Mouse (Mus musculus): ENCODE data around the gene Gm11444.
A peak's percentile ranks its signal among the peaks of the same experiment; 100 is the strongest.

The Gm11444 gene

DNA sequence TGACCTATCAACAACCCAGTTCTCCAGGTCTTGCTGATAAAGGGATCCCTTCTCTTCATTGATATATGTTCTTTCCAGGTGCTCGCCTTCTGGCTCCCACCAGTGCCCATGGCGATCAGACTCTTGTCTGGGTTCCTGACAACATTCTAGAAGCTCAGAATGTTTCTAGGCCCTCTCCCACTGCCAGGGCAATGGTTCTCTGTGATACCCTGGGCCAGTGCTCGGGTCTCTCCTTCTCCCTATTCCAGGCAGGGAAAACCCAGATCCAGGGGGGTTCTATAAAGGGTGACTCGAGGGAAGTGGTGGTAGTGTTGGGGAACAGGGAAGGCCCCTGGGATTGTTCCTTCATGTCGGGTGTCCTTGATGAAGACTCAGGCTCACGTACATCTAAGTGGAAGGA lies at the start of gene Gm11444:
Gm11444 (minus strand) TSS at position 101 of the 400 bp plus-strand sequence.
- DNase-seq (ENCODE audit: inconsistent age in 2 of 2, low spot score in 1 of 2) = no peak

DNA sequence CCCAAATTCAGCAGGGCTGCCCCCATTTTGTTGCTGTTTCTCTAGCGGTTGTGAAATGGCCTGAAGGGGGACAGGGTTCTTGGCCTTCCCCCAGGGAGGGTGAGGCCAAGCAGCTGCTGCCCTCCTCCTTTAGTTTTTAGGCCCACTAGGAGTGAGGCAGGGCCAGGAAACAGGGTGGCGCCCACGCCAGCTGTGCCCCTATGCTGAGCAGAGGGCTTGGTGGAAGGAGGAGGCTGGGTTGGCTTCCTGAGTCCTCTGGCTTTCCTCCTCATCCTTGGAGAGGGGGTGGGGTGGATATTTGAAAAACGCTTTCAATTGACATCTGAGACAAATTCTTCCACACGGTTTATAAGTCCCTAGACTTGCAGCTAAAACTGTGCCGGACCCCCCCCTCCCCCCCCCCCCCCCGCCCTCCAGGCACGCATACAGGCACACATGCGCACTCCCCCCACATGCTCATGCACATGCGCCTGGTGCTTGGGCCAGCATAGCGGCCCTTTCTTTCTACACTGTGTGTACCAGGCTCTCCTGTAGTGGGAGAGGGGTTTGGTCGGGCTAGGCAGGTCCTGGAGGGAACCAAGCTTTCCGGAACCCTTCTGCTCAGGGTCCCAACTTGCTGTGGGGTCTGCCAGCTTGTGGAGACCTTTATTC lies 46.3 kb upstream of the Gm11444 start:
- no peak for DNase-seq (ENCODE audit: inconsistent age in 2 of 2, low spot score in 1 of 2)

DNA sequence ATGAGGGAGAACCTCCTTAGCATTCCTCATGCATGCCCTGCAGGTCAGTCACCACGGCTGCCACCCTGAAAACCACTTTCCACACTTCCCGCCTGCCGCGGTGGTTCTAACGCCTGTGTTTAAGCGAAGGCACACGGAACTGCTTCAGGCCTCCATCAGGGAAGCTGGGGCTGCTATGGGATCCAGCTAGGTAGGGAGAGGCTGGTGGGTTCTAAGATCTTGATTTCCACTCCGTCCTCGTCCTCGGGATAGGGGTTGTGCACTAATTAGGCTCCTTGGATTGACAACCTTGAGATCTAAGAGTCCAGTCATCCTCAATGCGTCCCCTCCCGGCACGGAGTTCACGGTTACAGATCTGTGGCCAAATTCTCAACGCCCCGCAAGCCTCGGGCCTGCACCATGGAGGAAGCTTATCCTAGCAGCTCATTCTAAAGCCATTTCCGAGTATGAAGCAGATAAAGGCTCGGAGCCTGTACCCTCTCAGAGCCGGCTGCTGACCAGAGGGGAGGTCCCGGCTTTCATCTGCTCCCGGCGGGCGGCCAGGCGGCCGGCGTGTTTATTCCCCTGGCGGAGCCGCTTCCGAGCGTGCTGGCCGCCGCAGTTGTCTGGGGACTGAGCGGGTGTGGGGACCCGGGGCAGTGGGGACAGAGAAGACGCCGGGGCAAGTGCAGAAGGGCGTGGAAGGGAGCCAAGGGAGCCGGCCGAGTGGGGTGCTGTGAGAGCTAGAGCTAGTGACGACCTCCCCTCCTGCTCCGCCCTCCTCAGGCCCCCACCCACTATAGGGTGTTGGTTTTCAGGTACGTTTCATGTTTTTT lies 44.8 kb upstream of the Gm11444 start:
- DNase-seq (ENCODE audit: inconsistent age in 2 of 2, low spot score in 1 of 2) = peak in 1 of 2 experiments; percentile 51

DNA sequence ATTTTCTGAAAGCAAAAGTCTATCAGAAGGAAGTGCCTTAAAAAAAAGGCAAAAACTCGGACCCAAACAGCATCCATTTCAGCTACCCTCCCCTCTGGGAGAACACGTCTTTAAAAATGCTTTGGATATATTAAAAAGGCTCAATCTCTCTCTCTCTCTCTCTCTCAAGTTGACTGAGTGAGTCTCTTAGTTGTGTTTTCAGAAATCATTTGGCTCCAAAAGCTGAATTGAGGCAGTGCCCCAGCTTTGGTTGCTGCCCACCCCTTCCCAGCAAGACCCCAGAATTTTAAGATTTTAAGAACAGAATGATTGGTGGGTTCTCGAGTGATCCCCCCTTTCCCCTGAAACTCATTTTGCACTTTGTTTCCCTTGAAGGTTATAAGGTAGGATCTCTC lies 44.0 kb upstream of the Gm11444 start:
- no peak for DNase-seq (ENCODE audit: inconsistent age in 2 of 2, low spot score in 1 of 2)

DNA sequence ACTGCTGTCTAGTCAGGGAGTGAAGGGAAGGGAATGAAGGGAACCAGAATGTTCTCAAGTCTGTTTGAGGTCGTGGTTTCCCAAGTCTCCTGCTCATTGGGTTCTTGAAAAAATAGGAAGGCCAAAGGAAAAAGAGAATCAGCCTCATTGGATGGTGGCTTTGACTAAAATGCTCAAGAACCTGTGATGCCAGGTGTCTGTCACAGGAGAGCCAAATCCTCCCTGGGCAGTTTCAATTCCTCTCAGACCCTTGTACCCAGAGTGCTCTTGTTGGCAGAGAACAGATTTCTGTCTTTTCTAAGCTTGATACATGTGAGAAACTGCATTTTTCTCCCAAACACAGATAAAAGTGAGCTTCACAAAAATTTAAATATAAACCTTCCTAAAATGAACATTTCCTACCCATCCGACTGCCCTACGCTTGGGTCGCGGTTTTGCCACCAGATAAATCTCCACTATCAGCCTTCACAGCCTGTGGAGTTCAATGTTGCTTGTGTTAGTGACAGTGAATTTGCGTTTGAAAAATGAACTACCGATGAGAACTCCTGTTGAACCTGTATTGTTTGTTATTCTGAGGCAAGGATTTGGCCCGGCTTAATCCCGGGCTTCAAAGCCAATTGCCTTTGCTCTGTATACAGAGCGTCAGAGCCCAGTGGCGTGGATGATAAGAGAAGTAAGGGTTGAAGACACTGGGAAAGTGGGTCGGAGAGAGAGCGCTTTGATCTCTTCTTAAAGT lies 43.4 kb upstream of the Gm11444 start:
- no peak for DNase-seq (ENCODE audit: inconsistent age in 2 of 2, low spot score in 1 of 2)

DNA sequence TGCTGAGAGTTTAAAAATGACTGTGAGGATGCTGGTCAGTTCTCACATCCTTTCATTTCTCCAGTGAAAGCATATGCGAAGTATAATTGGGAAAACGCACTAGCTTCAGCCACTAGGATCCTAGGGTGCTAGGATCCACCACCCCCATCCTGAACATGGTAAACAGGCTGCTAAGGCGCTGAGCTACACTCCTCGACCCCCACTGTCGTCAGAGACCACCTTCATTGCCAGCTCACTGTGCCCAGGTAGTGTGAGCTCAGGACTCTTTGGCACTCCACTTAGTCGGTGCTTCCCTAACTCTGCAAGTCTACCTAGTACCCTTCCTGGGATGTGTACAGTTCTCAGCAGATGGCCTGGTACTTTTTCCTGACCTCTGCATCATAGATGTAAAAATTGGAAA lies 42.6 kb upstream of the Gm11444 start:
- no peak for DNase-seq (ENCODE audit: inconsistent age in 2 of 2, low spot score in 1 of 2)

DNA sequence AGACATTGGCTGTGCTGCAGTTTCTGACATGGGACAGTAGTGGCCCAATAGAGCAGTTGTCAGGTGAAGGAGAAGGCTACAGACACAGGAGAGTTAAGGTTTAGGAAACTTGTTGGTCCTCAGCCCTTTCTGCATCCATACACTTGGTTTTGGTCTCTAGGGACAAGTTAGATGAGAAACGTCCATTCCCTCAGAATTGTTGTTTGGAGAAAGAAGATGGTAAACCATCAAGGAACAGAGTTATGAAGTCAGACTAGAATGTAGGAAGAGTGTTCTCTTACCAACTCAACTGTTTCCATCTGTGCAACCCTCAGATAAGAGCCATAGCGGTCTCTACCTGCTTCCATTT lies 41.5 kb upstream of the Gm11444 start:
- no peak for DNase-seq (ENCODE audit: inconsistent age in 2 of 2, low spot score in 1 of 2)

DNA sequence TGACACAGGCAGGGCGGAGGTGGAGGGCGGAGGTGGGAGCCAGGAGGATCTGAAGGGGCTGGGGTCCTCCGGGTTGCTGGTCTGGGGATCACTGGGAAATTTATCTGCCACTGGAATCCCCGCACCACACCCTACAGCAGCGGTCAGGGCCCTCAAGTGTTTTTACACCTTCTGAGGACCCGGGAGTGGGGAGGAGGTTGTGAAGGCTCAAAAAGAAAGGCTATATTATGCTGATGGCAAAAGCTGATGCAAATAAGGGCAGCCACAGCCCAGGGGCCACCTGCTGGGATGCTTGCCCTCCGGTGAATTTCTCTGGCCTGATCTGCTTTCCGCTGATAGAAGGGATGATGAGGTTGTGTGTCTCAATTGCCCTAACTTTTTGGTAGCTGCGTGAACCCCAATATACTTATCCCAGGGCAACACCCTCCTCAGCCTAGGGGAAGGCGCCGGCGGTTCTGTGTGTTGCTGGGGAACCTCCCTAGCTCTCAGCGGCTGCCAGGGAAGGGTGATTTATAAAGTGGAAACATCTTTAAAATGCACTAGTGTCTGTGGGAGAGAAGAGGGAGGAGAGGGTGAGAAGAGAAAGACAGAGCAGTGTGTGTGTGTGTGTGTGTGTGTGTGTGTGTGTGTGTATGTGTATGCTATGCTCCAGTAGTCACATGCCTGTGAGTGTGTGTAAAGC lies 41.0 kb upstream of the Gm11444 start:
- no peak for DNase-seq (ENCODE audit: inconsistent age in 2 of 2, low spot score in 1 of 2)

DNA sequence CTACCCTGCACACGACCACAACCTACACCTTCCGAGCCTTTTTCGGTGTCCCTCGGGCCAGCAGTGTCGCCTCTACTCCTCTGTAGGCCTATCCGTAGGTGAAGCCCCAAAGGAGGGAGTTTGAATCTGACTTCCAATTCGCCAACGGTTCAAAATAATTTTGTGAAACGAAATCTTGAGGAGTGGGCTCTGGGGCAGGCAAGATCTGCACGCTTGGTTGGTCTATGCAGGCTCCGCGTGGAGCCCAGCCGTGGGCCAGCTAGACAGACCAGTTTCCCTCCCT lies 40.4 kb upstream of the Gm11444 start:
- no peak for DNase-seq (ENCODE audit: inconsistent age in 2 of 2, low spot score in 1 of 2)

DNA sequence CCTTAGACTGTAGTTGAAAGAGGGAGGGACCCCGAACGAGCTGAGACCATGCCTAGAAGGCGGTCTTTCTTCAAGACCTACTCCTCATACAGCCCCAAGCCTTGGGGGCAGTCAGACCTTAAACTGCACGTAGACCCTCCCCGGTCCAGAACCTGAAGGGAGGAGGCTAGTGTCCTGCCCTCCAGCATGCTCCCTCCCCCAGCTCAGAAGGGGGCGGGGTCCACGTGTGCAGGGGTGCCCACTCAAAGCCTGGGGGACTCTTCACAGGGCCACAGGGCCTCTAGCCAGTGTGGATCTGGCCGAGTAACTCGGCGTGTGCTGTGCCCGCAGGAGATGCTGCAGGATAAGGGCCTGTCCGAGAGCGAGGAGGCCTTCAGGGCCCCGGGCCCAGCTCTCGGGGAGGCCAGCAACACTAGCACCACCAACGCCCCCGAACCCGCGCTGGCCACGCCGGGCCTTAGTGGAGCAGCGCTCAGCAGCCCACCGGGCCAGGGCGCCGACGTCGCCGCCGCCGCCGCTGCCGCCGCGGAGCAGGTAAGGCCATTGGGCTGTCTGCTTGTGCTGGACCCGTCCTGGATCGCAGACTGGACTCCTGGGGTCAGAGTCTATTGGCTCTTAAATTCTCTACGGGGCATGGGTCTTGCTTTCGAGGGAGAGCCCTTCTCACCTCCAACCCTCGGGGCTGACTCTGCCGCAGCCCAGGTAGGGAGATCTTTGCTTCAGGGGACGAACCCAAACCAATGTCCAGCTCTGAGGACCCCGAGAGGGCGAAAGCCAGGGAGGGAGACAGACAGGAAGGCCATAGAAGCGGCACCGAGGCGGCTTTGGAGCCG lies 39.8 kb upstream of the Gm11444 start:
- no peak for DNase-seq (ENCODE audit: inconsistent age in 2 of 2, low spot score in 1 of 2)

DNA sequence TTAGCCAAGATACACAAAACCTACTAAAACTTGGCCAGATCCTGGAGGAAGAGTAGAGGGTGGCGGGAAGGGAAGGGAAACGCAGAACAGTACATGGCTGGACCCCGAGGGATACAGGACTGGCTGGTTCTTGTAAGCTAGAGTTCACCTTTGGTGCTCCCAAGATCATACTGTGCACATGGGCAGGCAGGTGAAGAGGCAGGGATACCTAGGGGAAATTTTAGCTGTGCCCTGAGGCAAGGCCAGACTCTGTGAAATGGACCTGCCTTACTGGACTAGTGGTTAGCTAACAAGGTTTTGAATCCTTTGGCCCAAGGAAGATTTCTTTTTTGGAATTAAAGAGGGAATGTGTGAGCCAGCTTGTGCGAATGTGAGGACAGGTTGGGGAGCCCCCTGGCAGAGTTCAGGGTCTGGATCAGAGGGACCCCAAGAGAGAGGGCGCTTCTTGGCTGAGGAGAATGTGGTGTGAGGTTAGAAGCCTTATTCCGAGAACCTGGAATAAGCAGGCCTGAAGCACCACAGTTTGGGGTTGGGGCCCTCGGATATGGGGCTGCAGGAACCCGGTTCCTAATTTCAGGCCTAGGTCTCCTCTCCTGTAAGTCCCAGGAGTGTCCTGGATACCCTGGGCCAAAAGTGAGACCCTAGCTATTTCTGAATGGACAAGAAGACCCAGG lies 39.1 kb upstream of the Gm11444 start:
- DNase-seq (ENCODE audit: inconsistent age in 2 of 2, low spot score in 1 of 2) = no peak

DNA sequence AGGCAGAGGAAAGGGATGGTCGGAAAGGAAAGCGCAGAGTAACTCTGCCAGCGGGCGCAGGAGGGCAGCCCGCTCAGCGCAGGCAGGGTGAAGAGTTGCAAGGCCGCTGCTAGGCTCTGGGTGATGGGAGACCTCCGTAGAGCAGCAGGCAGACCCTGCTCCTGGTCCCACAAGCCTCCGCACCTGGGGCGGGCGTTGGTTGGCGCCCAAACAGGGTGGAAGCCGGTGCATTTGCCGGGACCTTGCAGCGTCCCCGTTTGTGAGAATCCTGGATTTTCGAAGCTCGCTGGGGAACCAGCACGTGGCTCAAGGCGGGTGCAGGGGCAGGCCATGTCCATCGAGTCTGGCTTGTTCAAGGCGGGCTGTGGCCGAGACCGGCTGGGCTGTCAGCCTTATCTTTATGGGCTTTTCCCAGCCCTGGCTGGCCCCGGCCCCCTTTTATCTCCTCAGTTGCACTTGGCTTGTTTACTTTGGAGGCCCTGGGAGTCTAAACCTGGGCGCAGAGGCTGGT lies 38.4 kb upstream of the Gm11444 start:
- DNase-seq (ENCODE audit: inconsistent age in 2 of 2, low spot score in 1 of 2) = no peak

DNA sequence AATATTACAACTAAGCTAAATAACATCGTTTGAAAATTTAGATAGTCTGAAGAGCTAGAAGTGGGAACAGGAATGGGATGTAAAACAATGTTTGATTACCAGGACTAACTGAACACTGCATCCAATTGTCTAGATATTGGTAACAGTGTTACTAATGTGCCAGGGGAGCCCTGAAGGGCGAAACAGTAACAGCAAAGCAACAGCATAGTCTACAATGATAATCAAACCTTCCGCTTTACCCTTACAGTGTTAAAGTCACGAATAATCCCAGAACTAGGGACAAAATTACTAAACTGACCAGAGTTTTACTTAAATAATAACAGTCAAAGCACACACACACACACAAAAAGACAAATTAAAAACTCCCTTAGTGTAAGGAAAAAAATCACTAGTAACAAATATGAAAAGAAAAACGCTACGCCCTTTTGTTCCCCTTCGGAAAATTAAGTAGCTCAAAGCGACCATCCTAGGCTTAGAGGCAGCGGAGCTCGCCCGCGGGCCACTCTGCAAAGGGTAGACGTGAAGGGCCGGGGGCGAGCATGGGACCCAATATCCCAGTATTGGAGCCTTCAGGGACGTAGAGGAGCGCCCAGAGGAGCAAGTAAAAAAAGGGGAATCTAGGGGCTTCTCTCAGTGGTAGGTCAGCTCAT lies 37.8 kb upstream of the Gm11444 start:
- DNase-seq (ENCODE audit: inconsistent age in 2 of 2, low spot score in 1 of 2) = no peak

DNA sequence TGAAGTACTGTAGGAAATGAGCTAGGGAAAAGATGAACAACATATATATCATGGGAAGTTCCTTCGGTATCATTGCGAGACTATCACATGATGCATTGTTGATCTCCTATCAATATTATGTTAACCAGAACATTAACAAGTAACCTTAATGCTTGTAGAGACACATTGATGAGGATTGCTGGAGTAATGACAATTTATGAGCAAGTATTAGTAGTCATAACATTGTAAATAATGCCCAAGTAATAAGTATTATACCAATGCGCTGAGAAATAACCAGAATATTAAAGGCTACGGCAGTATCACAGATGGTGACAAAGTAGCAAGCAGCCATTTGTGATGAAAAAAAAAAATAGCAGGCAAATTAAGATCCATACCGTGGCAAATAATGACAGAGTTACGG lies 37.1 kb upstream of the Gm11444 start:
- DNase-seq (ENCODE audit: inconsistent age in 2 of 2, low spot score in 1 of 2) = no peak

DNA sequence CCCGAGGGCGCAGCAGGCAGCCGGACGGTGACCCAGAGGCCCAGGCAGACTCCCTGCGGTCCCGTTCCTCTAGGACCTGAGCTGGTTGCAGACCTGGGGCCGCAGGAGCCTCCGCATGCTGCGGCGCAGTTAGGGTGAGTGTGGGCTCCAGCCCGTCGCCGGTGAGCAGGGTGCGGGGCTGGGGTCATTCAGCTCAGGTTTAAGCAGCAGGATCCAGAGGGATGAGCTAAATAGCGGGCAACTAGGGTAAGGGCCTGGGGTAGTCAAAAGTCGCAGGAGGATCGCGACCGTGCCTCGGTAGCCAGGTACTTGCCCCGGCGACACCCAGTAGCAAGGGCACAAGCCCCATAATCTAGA lies 36.3 kb upstream of the Gm11444 start:
- DNase-seq (ENCODE audit: inconsistent age in 2 of 2, low spot score in 1 of 2) = no peak

DNA sequence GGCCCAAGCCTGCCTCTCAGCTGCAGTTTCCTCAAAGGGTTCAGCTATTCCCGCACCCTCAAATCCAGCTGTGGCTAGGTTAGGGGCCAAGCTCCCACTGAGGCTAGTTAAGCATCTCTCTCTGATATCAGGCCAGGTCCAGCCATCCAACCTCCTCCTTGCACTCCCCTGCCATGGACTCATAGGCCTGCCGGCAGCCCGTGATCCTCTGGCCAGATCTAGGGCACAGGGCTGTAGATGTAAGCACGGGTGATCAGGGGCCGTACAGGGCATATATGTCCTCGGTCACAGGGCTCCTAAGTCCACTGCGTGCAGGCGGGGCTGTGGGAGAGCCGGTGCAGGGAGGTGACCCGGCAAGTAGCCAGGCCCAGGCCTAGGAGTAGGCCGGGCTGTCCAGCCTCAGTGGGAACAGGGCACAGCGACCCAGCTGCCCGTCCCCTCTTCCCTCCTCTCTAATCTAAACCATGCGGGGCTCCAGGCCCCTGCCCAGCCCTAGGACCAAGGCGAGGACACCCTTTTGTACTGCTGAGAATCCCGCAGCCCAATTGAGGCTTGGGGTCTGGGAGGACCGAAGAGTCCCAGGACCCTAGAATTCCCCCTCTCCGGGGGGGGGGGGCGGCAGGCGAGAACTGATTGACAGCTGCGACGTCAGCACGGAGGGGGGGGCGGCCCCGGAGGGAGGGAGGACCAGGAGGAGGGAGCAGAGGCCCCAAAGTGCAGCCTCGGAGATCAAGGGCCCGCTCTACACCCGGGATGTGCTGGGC lies 35.7 kb upstream of the Gm11444 start, which contains the start of gene Tbx4:
Tbx4 (plus strand) TSS at position 758 of the 764 bp plus-strand sequence.
- no peak for DNase-seq (ENCODE audit: inconsistent age in 2 of 2, low spot score in 1 of 2)

DNA sequence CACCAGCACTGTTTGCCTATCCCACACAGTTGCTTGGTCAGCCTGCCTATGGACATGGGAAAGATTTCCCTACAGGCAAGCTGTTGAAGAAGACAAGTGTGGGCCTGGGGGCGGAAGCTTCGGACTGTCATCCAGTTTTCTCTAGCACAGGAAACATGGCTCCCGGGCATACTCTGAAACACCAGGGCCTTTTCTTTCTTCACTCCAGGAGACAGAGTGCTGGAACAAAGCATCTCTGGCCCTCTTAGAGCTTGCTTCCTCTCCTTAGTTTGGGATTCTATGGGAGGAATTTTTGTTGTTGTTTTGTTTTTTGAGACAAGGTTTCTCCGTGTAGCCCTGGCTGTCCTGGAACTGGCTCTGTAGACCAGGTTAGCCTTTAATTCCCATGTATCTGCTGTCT lies 34.4 kb upstream of the Gm11444 start:
- no peak for DNase-seq (ENCODE audit: inconsistent age in 2 of 2, low spot score in 1 of 2)

DNA sequence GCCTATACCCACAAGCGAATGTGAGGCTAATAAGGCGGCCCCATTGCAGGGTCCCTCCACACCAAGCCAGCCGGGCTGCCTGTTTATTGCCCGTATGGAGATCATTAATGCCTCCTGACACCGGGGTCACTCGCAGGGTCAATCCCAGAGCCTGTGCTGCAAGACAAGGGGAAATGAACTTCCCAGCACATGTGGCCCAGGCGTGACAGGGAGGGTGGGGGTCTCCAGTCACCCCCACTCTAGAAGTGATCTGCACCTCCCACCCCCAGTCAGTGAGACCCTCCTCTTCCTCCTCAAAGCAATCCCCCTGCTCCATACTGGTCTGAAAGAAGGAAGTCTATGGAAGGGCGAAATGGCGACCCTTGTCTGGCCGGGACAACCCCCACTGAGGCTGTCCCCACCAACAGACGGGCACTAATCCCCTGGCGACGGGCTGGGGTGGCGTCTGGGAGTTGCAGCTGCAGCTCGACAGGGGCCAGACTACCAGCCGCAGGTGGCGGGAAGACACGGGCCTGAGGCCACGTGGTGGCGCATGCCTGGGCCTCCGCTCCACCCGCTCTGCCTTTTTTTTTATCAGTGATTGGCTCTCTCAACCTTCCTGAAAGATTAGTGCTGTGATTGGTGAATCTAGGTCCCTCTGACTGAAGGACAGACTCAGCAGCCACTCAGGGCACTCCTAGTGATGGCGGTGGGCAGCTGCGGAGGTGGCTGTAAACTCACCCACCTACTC lies 26.1 kb upstream of the Gm11444 start:
- DNase-seq (ENCODE audit: inconsistent age in 2 of 2, low spot score in 1 of 2) = no peak
